Mouse (Mus musculus) MEL (cell line): ENCODE results near the gene Dnaaf5. TPM values are rescaled to one million over a fixed set of nuclear protein-coding genes. Genes with fewer than 3 reads are reported as not detected.

ENCODE experiments used
- DNase-seq: peaks from one replicate; pipeline ENCODE4 v3.0.0; 2011; ENCODE audit warnings: low read depth, low spot score
- H3K27ac ChIP-seq: 2 replicates; pipeline ENCODE4 v1.5.1; 2012; ENCODE audit warnings: low read depth, mild to moderate bottlenecking, control low read depth, low read length, moderate library complexity; ENCODE audit not compliant: control insufficient read depth
- H3K27me3 ChIP-seq, 2 experiments: fragments of 150-350 bp in 1 of 2; sonication (generic) in 1 of 2; 2 replicates each; pipeline ENCODE4 v1.6.1; 2012; ENCODE audit warnings: low read length in 2 of 2, mild to moderate bottlenecking in 2 of 2, improper control_type of control experiment in 1 of 2, moderate library complexity in 1 of 2; ENCODE audit not compliant: insufficient read depth in 2 of 2, control insufficient read depth in 1 of 2
- H3K36me3 ChIP-seq, 2 experiments: 2 replicates each; pipeline ENCODE4 v1.6.1; 2012 to 2014; ENCODE audit warnings: low read length in 2 of 2, improper control_type of control experiment in 1 of 2, inconsistent platforms in 1 of 2, mild to moderate bottlenecking in 1 of 2; ENCODE audit not compliant: insufficient read depth in 2 of 2, control insufficient read depth in 1 of 2
- H3K4me1 ChIP-seq, 2 experiments: fragments of 150-350 bp in 1 of 2; sonication (generic) in 1 of 2; 2 replicates each; pipeline ENCODE4 v1.6.1; 2012; ENCODE audit warnings: low read length in 2 of 2, improper control_type of control experiment in 1 of 2, mild to moderate bottlenecking in 1 of 2; ENCODE audit not compliant: insufficient read depth in 2 of 2, control insufficient read depth in 1 of 2
- H3K4me3 ChIP-seq, 2 experiments: fragments of 150-350 bp in 1 of 2; sonication (generic) in 1 of 2; 2 replicates each; pipeline ENCODE4 v1.5.1; 2012; ENCODE audit warnings: low read depth in 2 of 2, low read length in 2 of 2, mild to moderate bottlenecking in 2 of 2, moderate library complexity in 2 of 2, control low read depth in 1 of 2, improper control_type of control experiment in 1 of 2; ENCODE audit not compliant: control insufficient read depth in 1 of 2, insufficient read depth in 1 of 2
- H3K79me2 ChIP-seq: 2 replicates; pipeline ENCODE4 v1.6.1; 2012; ENCODE audit warnings: mild to moderate bottlenecking, low read length, moderate library complexity; ENCODE audit not compliant: control insufficient read depth, poor library complexity, insufficient read depth
- H3K9ac ChIP-seq: 2 replicates; pipeline ENCODE4 v1.6.1; 2012; ENCODE audit warnings: low read depth, mild to moderate bottlenecking, control low read depth, low read length, moderate library complexity; ENCODE audit not compliant: control insufficient read depth, poor library complexity, severe bottlenecking
- H3K9me3 ChIP-seq: fragments of 150-350 bp; sonication (generic); replicated peaks from 2 replicates; pipeline ENCODE4 v1.6.1; 2012; ENCODE audit warnings: mild to moderate bottlenecking, low read length, improper control_type of control experiment, moderate library complexity; ENCODE audit not compliant: insufficient read depth
- CHD2 ChIP-seq: IDR thresholded peaks from 2 replicates; pipeline ENCODE4 v1.6.1; 2011; ENCODE audit warnings: low read length, improper control_type of control experiment
- CTCF ChIP-seq, 3 experiments: IDR thresholded peaks in 2 of 3; conservative IDR thresholded peaks in 1 of 3; 2 replicates each; pipeline ENCODE4 v1.5.1; 2011 to 2012; ENCODE audit warnings: low read length in 3 of 3, low read depth in 2 of 3, mild to moderate bottlenecking in 2 of 3, improper control_type of control experiment in 1 of 3, inconsistent platforms in 1 of 3, mixed read lengths in 1 of 3, moderate library complexity in 1 of 3; ENCODE audit not compliant: control insufficient read depth in 1 of 3, insufficient read depth in 1 of 3, poor library complexity in 1 of 3, severe bottlenecking in 1 of 3
- GABPA ChIP-seq: IDR thresholded peaks from 2 replicates; pipeline ENCODE4 v1.6.1; 2012; ENCODE audit warnings: low read depth, mild to moderate bottlenecking, inconsistent platforms, low read length, improper control_type of control experiment, moderate library complexity
- JUND ChIP-seq: IDR thresholded peaks from 2 replicates; pipeline ENCODE4 v1.6.1; 2011; ENCODE audit warnings: low read depth, mild to moderate bottlenecking, improper control_type of control experiment, low read length
- MAX ChIP-seq: IDR thresholded peaks from 2 replicates; pipeline ENCODE4 v1.6.1; 2011; ENCODE audit warnings: low read length, improper control_type of control experiment
- MXI1 ChIP-seq: IDR thresholded peaks from 2 replicates; pipeline ENCODE4 v1.6.1; 2011; ENCODE audit warnings: mild to moderate bottlenecking, low read depth, low read length, improper control_type of control experiment
- NELFE ChIP-seq: IDR thresholded peaks from 2 replicates; pipeline ENCODE4 v1.6.1; 2011; ENCODE audit warnings: low read depth, low read length, improper control_type of control experiment
- NRF1 ChIP-seq: IDR thresholded peaks from 2 replicates; pipeline ENCODE4 v1.6.1; 2014; ENCODE audit warnings: low read depth, mild to moderate bottlenecking, inconsistent platforms, low read length, improper control_type of control experiment, moderate library complexity; ENCODE audit not compliant: poor library complexity, insufficient read depth, severe bottlenecking
- POLR2A ChIP-seq, 2 experiments: IDR thresholded peaks; 2 replicates each; pipeline ENCODE4 v1.6.1; 2011 to 2012; ENCODE audit warnings: low read length in 2 of 2, mild to moderate bottlenecking in 2 of 2, control low read depth in 1 of 2, improper control_type of control experiment in 1 of 2, low read depth in 1 of 2, moderate library complexity in 1 of 2; ENCODE audit not compliant: control insufficient read depth in 1 of 2, insufficient read depth in 1 of 2, poor library complexity in 1 of 2
- POLR2AphosphoS5 ChIP-seq: IDR thresholded peaks from 2 replicates; pipeline ENCODE4 v1.6.1; 2012; ENCODE audit warnings: low read depth, borderline replicate concordance, mild to moderate bottlenecking, inconsistent platforms, low read length, moderate library complexity, mixed read lengths
- RAD21 ChIP-seq: IDR thresholded peaks from 2 replicates; pipeline ENCODE4 v1.6.1; 2011; ENCODE audit warnings: mild to moderate bottlenecking, low read depth, low read length, improper control_type of control experiment
- RCOR1 ChIP-seq: IDR thresholded peaks from 2 replicates; pipeline ENCODE4 v1.6.1; 2012; ENCODE audit warnings: low read depth, mild to moderate bottlenecking, inconsistent platforms, low read length, improper control_type of control experiment
- SMC3 ChIP-seq: IDR thresholded peaks from 2 replicates; pipeline ENCODE4 v1.6.1; 2011; ENCODE audit warnings: low read depth, low read length, improper control_type of control experiment
- TCF12 ChIP-seq: IDR thresholded peaks from 2 replicates; pipeline ENCODE4 v1.6.1; 2014; ENCODE audit warnings: low read depth, mild to moderate bottlenecking, inconsistent platforms, low read length, improper control_type of control experiment, moderate library complexity
- UBTF ChIP-seq: IDR thresholded peaks from 2 replicates; pipeline ENCODE4 v1.6.1; 2012; ENCODE audit warnings: low read depth, mild to moderate bottlenecking, inconsistent platforms, low read length, improper control_type of control experiment, moderate library complexity, borderline replicate concordance; ENCODE audit not compliant: insufficient read depth
- USF2 ChIP-seq, 2 experiments: IDR thresholded peaks; 2 replicates each; pipeline ENCODE4 v1.6.1; 2011 to 2012; ENCODE audit warnings: improper control_type of control experiment in 2 of 2, low read length in 2 of 2, borderline replicate concordance in 1 of 2, inconsistent platforms in 1 of 2, low read depth in 1 of 2, mild to moderate bottlenecking in 1 of 2; ENCODE audit not compliant: insufficient read depth in 1 of 2
- ZKSCAN1 ChIP-seq: IDR thresholded peaks from 2 replicates; pipeline ENCODE4 v1.6.1; 2012; ENCODE audit warnings: low read depth, mild to moderate bottlenecking, inconsistent platforms, low read length, improper control_type of control experiment, moderate library complexity
- ZMIZ1 ChIP-seq: IDR thresholded peaks from 2 replicates; pipeline ENCODE4 v1.6.1; 2012; ENCODE audit warnings: low read depth, mild to moderate bottlenecking, inconsistent platforms, low read length, improper control_type of control experiment, moderate library complexity
- ZNF384 ChIP-seq: IDR thresholded peaks from 2 replicates; pipeline ENCODE4 v1.6.1; 2012; ENCODE audit warnings: low read depth, mild to moderate bottlenecking, inconsistent platforms, low read length, improper control_type of control experiment
- polyA plus RNA-seq, 2 experiments: library from polyadenylated mRNA; stranded (reverse) in 1 of 2; unstranded in 1 of 2; fragments of >175 nt in 1 of 2; fragments of >200 nt in 1 of 2; gene quantifications; 2 replicates each; pipeline versions ENCODE4 v1.2.1 to v1.2.4; 2012; ENCODE audit warnings: low replicate concordance in 2 of 2, low read depth in 1 of 2; ENCODE audit not compliant: insufficient read length in 2 of 2, insufficient read depth in 1 of 2, missing spikeins in 1 of 2
- total RNA-seq: library from RNA; depleted of rRNA; stranded (reverse); fragments of 300-350 nt; gene quantifications from 2 replicates; pipeline ENCODE4 v1.2.3, GENCODE M21; 2012

The Dnaaf5 gene
- total and polyA plus RNA-seq, 3 experiments, result 20.1 to 35.4 TPM; not detected in 1

DNA sequence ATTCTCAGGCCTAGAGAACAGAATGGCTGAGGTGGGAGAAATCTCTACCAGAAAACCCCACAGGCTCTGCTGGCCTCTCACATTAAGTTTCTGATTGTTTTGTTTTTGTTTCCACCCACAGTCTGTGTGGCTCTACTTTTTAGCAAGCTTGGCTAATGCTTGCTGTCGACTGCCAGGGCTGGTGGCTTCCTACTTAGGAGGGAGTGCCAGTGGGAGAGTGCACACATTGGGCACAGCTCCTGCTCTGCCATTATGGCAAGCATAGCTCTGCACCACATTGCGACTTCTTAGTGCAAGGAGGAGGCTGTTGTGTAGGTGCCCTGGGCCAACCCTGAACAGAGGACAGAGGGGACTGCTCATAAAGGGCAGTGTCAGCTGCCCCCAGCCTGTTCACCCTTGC lies 33.1 kb downstream of the Dnaaf5 start:
- no peak overlapping the region for H3K27ac ChIP-seq
- H3K36me3 ChIP-seq, result no peaks in the 10 kb centered on the region; a peak in 1 of 4 replicates
- TF ChIP-seq RAD21 (no peak), ZMIZ1 (no peak), POLR2A (IDR thresholded peaks at IDR 0.05; ENCODE audit: control insufficient read depth in 1 of 2, insufficient read depth in 1 of 2, low read depth in 1 of 2, low read length in 2 of 2, poor library complexity in 1 of 2) (no peak), UBTF (no peak), ZKSCAN1 (no peak), MAX (no peak), POLR2AphosphoS5 (no peak), CHD2 (no peak), GABPA (no peak), USF2 (IDR thresholded peaks at IDR 0.05; ENCODE audit: borderline replicate concordance in 1 of 2, insufficient read depth in 1 of 2, low read depth in 1 of 2, low read length in 2 of 2) (no peak), MXI1 (no peak)

GRCm38 (mm10) chr5:139183601-139184000 lies 33.6 kb downstream of the Dnaaf5 start:
- Histone ChIP-seq H3K9ac (no peak overlapping the region), H3K36me3 (no peaks in the 10 kb centered on the region; a peak in 1 of 4 replicates), H3K4me3 (no peak overlapping the region), H3K79me2 (no peaks in the 10 kb centered on the region), H3K4me1 (no peaks in the 10 kb centered on the region), H3K9me3 (no peaks in the 10 kb centered on the region), H3K27me3 (no peaks in the 10 kb centered on the region), H3K27ac (no peak overlapping the region)
- no peak for TF ChIP-seq RCOR1
- no peak for TF ChIP-seq SMC3
- no peak for TF ChIP-seq ZNF384
- no peak for TF ChIP-seq RAD21
- TF ChIP-seq NRF1, result no peak
- TF ChIP-seq CTCF (IDR thresholded peaks at IDR 0.05 in 2 of 3, conservative IDR thresholded peaks at IDR 0.05 in 1 of 3; ENCODE audit: control insufficient read depth in 1 of 3, insufficient read depth in 1 of 3, low read depth in 2 of 3, low read length in 3 of 3, poor library complexity in 1 of 3, severe bottlenecking in 1 of 3), result no peak
- no peak for TF ChIP-seq TCF12
- no peak for TF ChIP-seq JUND
- no peak for TF ChIP-seq POLR2AphosphoS5
- TF ChIP-seq NELFE, result no peak
- no peak for DNase-seq

More for the DNA sequence above, 33.1 kb downstream of the Dnaaf5 start:
- H3K27me3 ChIP-seq, result no peaks in the 10 kb centered on the region
- no peaks in the 10 kb centered on the region for H3K4me1 ChIP-seq
- no peak for DNase-seq
- no peak overlapping the region for H3K9ac ChIP-seq
- no peaks in the 10 kb centered on the region for H3K79me2 ChIP-seq
- no peaks in the 10 kb centered on the region for H3K9me3 ChIP-seq
- H3K4me3 ChIP-seq, result no peak overlapping the region
